Mouse (Mus musculus): ENCODE data around the gene Csf3r.

- no peak for TF ChIP-seq CTCF (IDR thresholded peaks at IDR 0.05; ENCODE audit: insufficient read depth, low read depth, low read length)
- TF ChIP-seq POLR2A (IDR thresholded peaks at IDR 0.05; ENCODE audit: insufficient read depth, low read depth, low read length) = no peak
Observed at GRCm38 (mm10) chr4:125996576-125996975, 27.8 kb upstream of the Csf3r start.
